Mouse (Mus musculus): ENCODE data around the gene Six2. TPM values are rescaled to one million over a fixed set of nuclear protein-coding genes. Genes with fewer than 3 reads are reported as not detected.

Six2 gene
- total RNA-seq, 2 experiments from 2014 or later = 10.6 to 29.0 TPM

DNA sequence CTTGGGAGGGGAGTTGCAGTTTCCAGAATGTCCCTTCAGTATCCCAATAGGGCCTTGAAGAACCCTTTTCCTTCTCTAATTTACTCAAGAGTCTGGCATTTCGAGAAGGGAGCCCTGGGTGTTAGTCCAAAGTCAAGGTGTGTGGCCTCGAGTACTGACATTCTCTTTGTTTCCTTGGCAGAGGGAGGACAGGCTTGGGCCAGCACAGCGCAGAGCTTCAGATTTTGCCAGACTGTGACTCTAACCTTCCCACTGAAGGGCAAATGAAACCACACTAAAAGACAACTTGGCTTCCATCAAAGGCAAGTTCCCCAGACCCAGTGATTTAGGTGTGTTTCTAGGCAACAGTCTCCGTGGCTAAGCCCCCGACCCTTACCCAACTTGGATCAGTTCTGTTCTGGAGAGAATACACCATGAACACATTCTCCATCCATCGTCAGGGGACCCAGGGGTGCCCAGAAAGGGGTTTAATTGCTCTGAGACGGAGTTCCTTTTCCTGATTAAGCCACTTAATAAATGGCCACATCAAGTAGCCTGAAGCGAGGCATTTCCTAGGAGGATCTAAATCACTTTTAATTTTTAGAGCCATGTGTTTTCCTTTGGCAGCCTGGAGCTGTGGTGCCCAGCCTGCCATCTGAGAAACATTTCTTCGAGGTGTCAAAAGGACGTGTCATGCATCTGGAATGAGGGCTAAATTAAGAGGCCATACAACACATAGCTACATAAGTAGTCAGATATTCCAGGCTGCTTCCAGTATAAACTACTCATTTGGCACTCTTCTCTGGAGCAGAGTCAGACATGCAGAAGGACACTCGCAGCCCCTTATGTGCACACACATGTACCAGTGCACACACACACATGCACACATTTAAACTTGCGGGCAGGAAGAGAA lies 16.5 kb upstream of the Six2 start:
- no peak for TF ChIP-seq CTCF (IDR thresholded peaks at IDR 0.05)
- Histone ChIP-seq H3K27ac (no peak overlapping the region), H3K4me3 (no peak overlapping the region)
- intact Hi-C loops (cut with DNase I) = no loop called here
- DNase-seq = no peak

DNA sequence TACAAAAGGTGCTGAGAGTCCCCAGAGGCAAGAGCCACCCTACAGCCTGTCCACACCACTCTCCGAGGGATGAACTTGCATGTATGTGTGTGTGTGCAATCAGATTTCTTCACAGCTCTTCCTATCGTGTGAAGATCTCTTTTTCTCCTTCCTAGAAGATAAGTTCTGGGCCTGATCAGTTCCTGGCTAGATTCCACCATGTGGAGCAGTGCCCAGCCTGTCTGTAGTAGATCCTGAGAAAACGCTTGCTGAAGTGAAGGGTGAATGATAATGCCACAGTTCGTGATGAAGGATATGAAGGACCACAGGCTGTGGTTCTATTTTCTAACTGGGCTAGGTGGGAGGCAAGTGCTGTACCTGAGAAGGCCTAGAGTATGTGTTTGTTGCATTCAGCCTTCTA lies 12.0 kb upstream of the Six2 start:
- Histone ChIP-seq H3K4me3 (no peak overlapping the region), H3K27ac (no peak overlapping the region)
- no peak for DNase-seq
- intact Hi-C loops (cut with DNase I) = no loop called here
- TF ChIP-seq CTCF (IDR thresholded peaks at IDR 0.05) = no peak

DNA sequence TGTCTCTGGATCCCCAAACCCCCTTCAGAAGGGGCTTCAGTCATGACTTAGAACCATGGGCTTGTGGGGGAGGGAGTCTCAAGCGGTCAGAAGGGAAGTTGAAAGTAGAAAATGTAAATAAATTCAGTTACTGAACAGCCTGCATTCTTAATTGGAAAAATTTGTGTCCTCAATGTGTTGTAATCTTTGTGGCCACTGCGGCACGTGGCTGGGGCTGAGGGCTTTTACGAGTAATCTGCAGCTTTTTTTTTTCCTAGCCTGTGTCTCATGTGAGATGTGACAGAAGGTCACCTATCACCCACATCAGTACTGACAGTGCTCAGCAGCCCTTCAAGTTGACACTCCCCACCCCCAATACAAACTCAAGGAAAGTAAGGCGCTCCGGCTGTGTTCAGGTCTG lies 10.6 kb upstream of the Six2 start:
- no peak for TF ChIP-seq CTCF (IDR thresholded peaks at IDR 0.05)
- intact Hi-C loops (cut with DNase I) = no loop called here
- Histone ChIP-seq H3K27ac (no peak overlapping the region), H3K4me3 (no peak overlapping the region)
- DNase-seq = no peak

DNA sequence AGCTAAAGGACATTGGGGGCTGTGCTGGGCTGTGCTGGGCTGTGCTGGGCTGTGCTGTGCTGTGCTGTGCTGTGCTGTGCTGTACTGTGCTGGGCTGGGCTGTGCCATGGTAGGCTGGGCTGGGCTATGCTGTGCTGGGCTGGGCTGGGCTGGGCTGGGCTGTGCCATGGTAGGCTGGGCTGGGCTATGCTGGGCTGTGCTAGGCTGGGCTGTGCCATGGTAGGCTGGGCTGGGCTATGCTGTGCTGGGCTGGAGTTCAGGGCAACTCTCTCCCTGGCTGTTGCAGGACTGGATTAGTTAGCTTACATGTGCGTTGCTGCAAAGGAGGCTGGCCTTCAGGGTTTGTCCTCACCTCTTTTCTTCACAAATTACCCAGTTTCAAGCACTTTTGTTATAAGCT lies 9.9 kb upstream of the Six2 start:
- DNase-seq = no peak
- intact Hi-C loops (cut with DNase I) = no loop called here
- no peak overlapping the region for H3K4me3 ChIP-seq
- no peak overlapping the region for H3K27ac ChIP-seq
- TF ChIP-seq CTCF (IDR thresholded peaks at IDR 0.05) = no peak

DNA sequence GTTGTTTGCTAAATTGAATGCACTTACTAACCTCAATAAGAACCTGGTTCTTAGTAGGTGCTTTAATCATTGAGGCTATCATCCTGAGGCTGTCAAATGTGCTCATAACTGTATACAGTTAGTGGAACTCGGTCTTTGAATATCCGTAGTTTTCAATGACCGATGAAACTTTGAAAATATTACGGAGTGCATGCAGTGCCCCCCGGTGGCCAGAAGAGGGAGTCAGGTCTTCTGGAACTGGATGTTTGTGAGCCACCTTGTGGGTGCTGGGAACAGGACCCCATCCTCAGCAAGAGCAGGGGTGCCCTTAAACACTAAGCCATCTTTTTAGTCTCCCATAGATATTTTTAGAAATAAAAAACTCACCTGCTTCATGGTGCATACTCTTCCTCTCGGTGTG lies 6.4 kb upstream of the Six2 start:
- DNase-seq = no peak
- Histone ChIP-seq H3K27ac (no peak overlapping the region), H3K4me3 (no peak overlapping the region)
- TF ChIP-seq CTCF (IDR thresholded peaks at IDR 0.05) = peak; percentile 45
- intact Hi-C loops (cut with DNase I) = no loop called here

DNA sequence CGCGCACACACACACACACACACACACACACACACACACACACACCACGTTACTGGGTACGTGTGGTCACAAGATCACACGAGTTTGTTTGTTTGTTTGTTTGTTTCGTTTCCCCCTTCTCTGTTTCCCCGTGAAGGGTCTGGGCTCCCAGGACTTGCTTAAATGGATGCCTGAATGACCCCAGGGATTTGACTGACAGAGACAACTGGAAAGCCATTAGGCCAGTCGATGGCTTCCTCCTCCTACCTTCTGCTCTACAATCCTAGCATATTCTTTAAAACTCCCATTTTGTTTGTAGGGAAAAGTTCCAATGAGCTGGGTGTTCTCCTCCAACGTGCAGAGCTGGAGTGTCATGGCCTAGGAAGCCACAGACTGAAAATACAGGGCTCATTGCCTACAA lies 5.0 kb upstream of the Six2 start:
- H3K27ac ChIP-seq = no peak overlapping the region
- intact Hi-C loops (cut with DNase I) = no loop called here
- no peak overlapping the region for H3K4me3 ChIP-seq
- TF ChIP-seq CTCF (IDR thresholded peaks at IDR 0.05) = no peak
- DNase-seq = no peak

DNA sequence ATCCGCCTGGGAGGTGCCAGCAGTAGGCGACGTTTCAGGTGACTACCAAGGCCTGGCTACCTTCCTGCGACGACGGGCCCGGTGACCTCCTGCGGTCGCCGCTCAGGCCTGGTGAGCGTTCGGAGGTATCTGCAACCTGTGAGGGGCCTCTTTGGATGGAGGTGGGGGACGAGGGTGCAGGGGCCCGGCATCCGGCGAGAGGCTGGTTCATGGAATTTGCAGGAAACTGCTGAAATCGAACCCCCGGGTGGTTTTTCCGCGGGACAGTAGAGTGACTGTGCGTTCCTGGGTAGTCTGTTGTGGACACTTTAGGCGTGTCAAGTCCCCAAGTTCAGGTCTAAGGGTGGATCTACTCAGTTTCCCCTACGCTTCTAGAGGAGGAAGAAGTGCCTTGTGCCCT lies 4.5 kb upstream of the Six2 start:
- DNase-seq = peak; percentile 41
- H3K27ac ChIP-seq = no peak overlapping the region
- intact Hi-C loops (cut with DNase I) = no loop called here
- TF ChIP-seq CTCF (IDR thresholded peaks at IDR 0.05) = no peak
- no peak overlapping the region for H3K4me3 ChIP-seq

DNA sequence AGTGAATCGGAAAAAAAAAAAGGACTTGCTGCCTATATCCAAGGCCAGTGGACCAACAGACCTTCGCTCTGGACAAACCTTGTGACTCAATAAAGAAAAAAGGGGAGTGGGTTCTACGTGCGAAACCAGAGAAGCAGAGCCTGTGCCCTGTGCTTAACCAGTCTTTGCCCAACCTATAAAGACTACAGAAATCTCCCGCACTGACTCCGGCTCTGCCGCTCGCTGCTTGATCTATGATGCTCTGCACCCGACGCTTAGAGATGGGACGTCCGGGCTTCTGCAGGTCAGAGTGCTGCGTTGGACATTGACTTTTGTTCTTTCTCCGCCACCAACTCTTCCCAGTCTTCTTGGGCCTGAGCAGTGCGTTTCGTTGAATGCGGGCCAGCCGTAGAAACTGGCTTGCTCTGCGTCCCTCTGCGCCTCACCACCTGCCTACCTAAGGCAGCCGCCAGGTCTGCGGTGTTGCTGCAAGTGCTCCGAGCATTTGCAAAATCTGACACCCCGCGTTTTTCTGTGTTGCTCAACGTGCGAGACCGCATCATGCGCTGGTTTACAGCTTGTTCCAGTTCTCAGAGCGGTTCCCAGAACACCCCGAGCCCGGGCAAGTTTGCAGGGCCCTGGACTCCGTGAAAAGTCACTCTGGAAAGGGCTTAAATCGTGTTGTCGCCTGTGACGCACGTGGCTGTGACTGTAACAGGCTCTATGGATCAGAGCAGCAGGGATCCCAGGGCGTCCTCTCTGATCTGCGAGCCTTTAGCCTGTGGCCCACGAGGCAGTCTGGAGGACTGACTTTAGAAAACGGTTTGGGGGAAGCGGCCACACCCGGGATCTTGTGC lies 3.8 kb upstream of the Six2 start:
- no peak overlapping the region for H3K4me3 ChIP-seq
- TF ChIP-seq CTCF (IDR thresholded peaks at IDR 0.05) = no peak
- no peak for DNase-seq
- intact Hi-C loops (cut with DNase I) = no loop called here
- H3K27ac ChIP-seq = no peak overlapping the region

DNA sequence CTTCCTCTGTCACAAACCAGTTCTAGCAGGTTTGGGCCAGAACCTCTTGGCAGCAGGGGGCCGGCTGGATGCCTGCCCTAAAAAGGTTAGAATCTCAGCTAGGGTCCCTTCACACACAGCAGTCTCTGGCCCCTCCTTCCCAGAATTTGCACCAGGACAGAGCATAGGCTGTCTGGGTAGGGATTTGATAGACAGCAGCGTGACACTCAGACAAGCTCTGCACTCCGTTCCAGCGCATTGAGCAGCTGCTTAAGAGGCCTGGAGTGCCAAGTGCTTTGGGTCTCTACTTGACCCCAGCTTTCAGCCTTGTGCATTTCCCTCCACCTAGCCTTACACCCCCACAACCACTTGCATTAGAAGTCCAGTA lies 2.9 kb upstream of the Six2 start:
- Histone ChIP-seq H3K27ac (no peak overlapping the region), H3K4me3 (no peak overlapping the region)
- peak; percentile 29 for DNase-seq
- TF ChIP-seq CTCF (IDR thresholded peaks at IDR 0.05) = no peak
- intact Hi-C loops (cut with DNase I) = no loop called here

DNA sequence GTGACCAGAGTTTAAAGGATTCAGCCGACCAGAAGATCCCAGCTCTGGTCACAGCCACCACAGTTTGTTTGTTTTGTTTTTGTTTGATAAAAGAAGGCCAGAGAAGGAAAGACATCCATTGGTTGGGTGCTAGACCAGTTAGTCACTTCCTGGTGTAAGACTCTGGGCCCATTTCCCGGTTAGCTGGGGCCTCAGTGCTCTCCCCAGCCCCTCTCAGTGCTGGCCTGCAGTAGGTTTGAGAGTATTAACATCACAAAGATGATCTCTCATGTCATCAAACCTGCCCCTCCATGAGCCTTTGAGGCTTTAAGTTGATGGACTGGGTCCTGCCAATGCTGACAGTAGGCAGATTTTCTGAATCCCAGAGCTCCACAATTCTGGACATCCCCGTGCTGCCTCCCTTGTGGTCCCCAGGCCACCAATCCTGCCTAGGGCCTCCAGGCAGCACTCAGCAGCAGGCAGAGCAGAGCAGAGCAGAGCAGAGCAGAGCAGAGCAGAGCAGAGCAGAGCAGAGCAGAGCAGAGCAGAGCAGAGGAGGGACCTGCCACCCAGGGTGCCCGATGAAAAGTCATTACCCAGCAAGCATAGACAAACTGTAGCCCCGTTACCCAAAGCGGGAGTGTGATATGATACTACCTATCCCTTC lies 2.4 kb upstream of the Six2 start:
- intact Hi-C loops (cut with DNase I) = no loop called here
- no peak overlapping the region for H3K4me3 ChIP-seq
- no peak for DNase-seq

DNA sequence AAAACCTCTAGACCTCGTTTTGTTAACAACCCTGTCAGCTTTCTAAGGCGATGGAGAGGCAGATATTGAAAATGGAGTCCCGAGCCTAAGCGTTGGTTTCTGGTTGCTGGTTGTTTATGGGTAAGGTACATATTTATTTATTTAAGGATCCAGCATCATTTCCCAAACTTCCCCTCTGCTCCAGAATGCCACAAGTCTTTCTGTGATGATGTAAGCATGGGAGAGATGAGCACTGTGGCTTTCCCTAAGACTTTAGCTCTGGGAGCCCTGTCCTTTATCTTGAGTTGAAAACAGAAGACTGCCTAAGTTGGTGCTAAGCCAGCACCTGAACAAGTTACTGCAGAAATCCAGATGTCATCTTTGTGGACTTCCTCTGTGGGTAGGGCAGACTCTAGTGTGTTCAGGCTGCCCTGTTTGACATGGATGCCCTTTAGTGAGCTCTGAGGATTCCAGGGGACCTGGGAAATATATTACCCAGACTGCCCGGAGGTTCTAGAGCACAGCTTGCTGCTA lies 1.8 kb upstream of the Six2 start:
- DNase-seq = no peak
- Histone ChIP-seq H3K27ac (peak overlapping the region; percentile 84; the same call in 1 of the 2 replicates), H3K4me3 (peak overlapping the region; percentile 83)
- TF ChIP-seq CTCF (IDR thresholded peaks at IDR 0.05) = no peak
- intact Hi-C loops (cut with DNase I) = loop anchor here (10.0 kb wide), 1 partner anchor 345 kb away; no protein-coding TSS in a partner anchor

More for the DNA sequence above, 2.4 kb upstream of the Six2 start:
- H3K27ac ChIP-seq = no peak overlapping the region; the same call in 1 of the 2 replicates
- no peak for TF ChIP-seq CTCF (IDR thresholded peaks at IDR 0.05)
